Mouse (Mus musculus): ENCODE measurements around the gene Pde6c.

- TF ChIP-seq MEF2A (IDR thresholded peaks at IDR 0.05; ENCODE audit: borderline replicate concordance, low read depth, low read length) (no peak), MYC (IDR thresholded peaks at IDR 0.05; ENCODE audit: low read depth, low read length) (no peak), CTCF (conservative IDR thresholded peaks at IDR 0.05 in 1 of 2, IDR thresholded peaks at IDR 0.05 in 1 of 2; ENCODE audit: low read depth in 2 of 2, low read length in 2 of 2) (no peak), EP300 (IDR thresholded peaks at IDR 0.05; ENCODE audit: low read length) (no peak), MAFK (IDR thresholded peaks at IDR 0.05; ENCODE audit: insufficient replicate concordance, low read length) (no peak), ZNF384 (IDR thresholded peaks at IDR 0.05; ENCODE audit: low read depth, low read length) (no peak), KAT2A (IDR thresholded peaks at IDR 0.05; ENCODE audit: insufficient replicate concordance, low read length) (no peak), IRF4 (IDR thresholded peaks at IDR 0.05; ENCODE audit: low read depth, low read length) (no peak), RAD21 (IDR thresholded peaks at IDR 0.05; ENCODE audit: low read depth, low read length) (no peak), ELF1 (IDR thresholded peaks at IDR 0.05; ENCODE audit: low read depth, low read length) (no peak)
Observed at GRCm38 (mm10) chr19:38164633-38165032, 32.1 kb downstream of the Pde6c start.
